Mouse (Mus musculus): ENCODE measurements at regions not wholly inside any gene's neighbourhood (a gene's known extent, or its start where the extent isn't known, plus 50 kb on each side); places are given as distances from the start of the nearest gene placed in this dataset.

- H3K4me3 ChIP-seq = no peak overlapping the region
- H3K27ac ChIP-seq (replicated peaks) = no peak overlapping the region
- no peak for ATAC-seq (ENCODE audit: low FRiP score, low read depth)
- H3K4me2 ChIP-seq = no peak overlapping the region
- H3K9ac ChIP-seq = no peak overlapping the region
- H3K36me3 ChIP-seq = no peaks in the 10 kb centered on the region
- H3K9me3 ChIP-seq = no peaks in the 10 kb centered on the region
- H3K27me3 ChIP-seq = no peaks in the 10 kb centered on the region
- no peaks in the 10 kb centered on the region for H3K4me1 ChIP-seq (replicated peaks)
- WGBS = 49% methylated on average over 3 of the region's 3 CpGs
Observed at GRCm38 (mm10) chr1:67359824-67360223, 237.0 kb downstream of the Cps1 start.

GRCm38 (mm10) chr1:67366038-67366437 lies 243.2 kb downstream of the Cps1 start:
- no peak overlapping the region for H3K27ac ChIP-seq (replicated peaks)
- H3K27me3 ChIP-seq = no peaks in the 10 kb centered on the region
- no peak for ATAC-seq (ENCODE audit: low FRiP score, low read depth)
- 14% methylated on average over 2 of the region's 2 CpGs for whole genome bisulfite sequencing
- H3K4me1 ChIP-seq (replicated peaks) = no peaks in the 10 kb centered on the region
- H3K4me2 ChIP-seq = no peak overlapping the region
- no peak overlapping the region for H3K4me3 ChIP-seq
- no peaks in the 10 kb centered on the region for H3K36me3 ChIP-seq
- no peak overlapping the region for H3K9ac ChIP-seq
- no peaks in the 10 kb centered on the region for H3K9me3 ChIP-seq

- H3K27ac ChIP-seq (replicated peaks) = no peak overlapping the region
- H3K9me3 ChIP-seq = no peaks in the 10 kb centered on the region
- no peak overlapping the region for H3K9ac ChIP-seq
- no peak for ATAC-seq (ENCODE audit: low FRiP score, low read depth)
- no peak overlapping the region for H3K4me3 ChIP-seq
- H3K4me2 ChIP-seq = no peak overlapping the region
- 19% methylated on average over 4 of the region's 4 CpGs for WGBS
- no peaks in the 10 kb centered on the region for H3K36me3 ChIP-seq
- H3K4me1 ChIP-seq (replicated peaks) = no peaks in the 10 kb centered on the region
- no peaks in the 10 kb centered on the region for H3K27me3 ChIP-seq
Observed at GRCm38 (mm10) chr1:67366485-67366884, 243.7 kb downstream of the Cps1 start.

GRCm38 (mm10) chr1:67382366-67382765 lies 259.5 kb downstream of the Cps1 start:
- no peak for ATAC-seq (ENCODE audit: low FRiP score, low read depth)
- Histone ChIP-seq H3K27ac (replicated peaks) (no peak overlapping the region), H3K4me2 (no peak overlapping the region), H3K9me3 (no peaks in the 10 kb centered on the region), H3K4me1 (replicated peaks) (no peaks in the 10 kb centered on the region), H3K36me3 (no peaks in the 10 kb centered on the region), H3K4me3 (no peak overlapping the region), H3K9ac (no peak overlapping the region), H3K27me3 (no peaks in the 10 kb centered on the region)
- WGBS = 86% methylated on average over 1 of the region's 1 CpGs

DNA sequence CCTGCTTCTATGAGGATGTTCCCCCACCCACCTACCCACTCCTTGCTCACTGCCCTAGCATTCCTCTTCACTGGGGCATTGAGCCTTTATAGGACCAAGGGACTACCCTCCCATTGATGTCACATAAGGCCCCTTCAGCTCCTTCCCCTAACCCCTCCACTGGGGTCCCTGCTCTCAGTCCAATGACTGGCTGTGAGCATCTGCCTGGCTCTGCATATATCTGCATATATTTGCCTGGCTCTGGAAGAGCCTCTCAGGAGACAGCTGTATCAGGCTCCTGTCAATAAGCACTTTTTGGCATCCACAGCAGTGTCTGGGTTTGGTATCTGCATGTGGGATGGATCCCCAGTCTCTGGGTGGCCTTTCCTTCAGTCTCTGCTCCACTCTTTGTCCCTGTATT lies 262.6 kb downstream of the Cps1 start:
- Histone ChIP-seq H3K36me3 (no peaks in the 10 kb centered on the region), H3K9me3 (no peaks in the 10 kb centered on the region), H3K4me3 (no peak overlapping the region), H3K27me3 (no peaks in the 10 kb centered on the region), H3K4me2 (no peak overlapping the region), H3K4me1 (replicated peaks) (no peaks in the 10 kb centered on the region), H3K9ac (no peak overlapping the region), H3K27ac (replicated peaks) (no peak overlapping the region)
- 0 out of 2 replicates have a peak, but pooled peaks have one; percentile 34 for ATAC-seq (ENCODE audit: low FRiP score, low read depth)

- no peak for ATAC-seq (ENCODE audit: low FRiP score, low read depth)
- WGBS = 47% methylated on average over 3 of the region's 3 CpGs
- H3K36me3 ChIP-seq = no peaks in the 10 kb centered on the region
- H3K4me1 ChIP-seq (replicated peaks) = no peaks in the 10 kb centered on the region
- no peaks in the 10 kb centered on the region for H3K9me3 ChIP-seq
- H3K27ac ChIP-seq (replicated peaks) = no peak overlapping the region
- no peak overlapping the region for H3K9ac ChIP-seq
- no peak overlapping the region for H3K4me2 ChIP-seq
- H3K27me3 ChIP-seq = no peaks in the 10 kb centered on the region
- no peak overlapping the region for H3K4me3 ChIP-seq
Observed at GRCm38 (mm10) chr1:67386877-67387276, 264.1 kb downstream of the Cps1 start.

DNA sequence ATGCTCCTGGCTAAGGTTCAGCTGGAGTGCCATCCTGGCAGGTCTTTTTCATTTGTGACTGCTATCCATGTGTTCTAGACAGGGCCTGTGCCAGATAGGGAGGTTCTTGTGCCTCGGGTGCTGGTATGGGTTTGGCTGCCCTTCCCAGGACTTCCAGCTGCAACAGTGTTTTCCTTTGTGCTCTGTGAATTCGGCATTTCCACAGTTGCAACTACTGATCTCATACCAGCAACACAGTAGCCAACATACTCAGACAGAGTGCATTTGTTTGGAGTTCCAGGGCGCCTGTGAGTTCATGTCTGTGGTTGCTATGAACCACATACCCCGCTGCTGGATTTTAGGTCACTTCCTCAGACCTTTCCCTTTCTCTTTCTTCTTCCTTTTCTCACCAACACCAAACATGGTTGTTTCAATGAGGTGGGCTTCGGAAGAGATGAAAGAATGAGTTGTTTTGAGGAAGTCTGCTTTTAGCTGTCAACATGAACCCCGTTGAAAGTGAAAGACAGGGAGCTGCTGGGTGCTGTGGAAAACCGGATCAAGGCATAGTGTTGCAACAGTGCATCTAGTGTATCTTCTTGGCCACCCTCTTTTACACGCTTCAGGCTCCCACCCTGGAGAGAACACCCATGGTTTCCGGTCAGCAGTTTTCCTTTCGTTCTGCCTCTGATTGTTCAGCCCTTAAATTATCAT lies 275.1 kb downstream of the Cps1 start:
- no peaks in the 10 kb centered on the region for H3K27me3 ChIP-seq
- WGBS = 73% methylated on average over 10 of the region's 10 CpGs
- ATAC-seq (ENCODE audit: low FRiP score, low read depth) = peak; percentile 84
- no peak overlapping the region for H3K9ac ChIP-seq
- H3K9me3 ChIP-seq = no peaks in the 10 kb centered on the region
- H3K4me3 ChIP-seq = no peak overlapping the region
- no peak overlapping the region for H3K4me2 ChIP-seq
- no peaks in the 10 kb centered on the region for H3K4me1 ChIP-seq (replicated peaks)
- no peaks in the 10 kb centered on the region for H3K36me3 ChIP-seq
- no peak overlapping the region for H3K27ac ChIP-seq (replicated peaks)

GRCm38 (mm10) chr1:67409531-67409930 lies 286.7 kb downstream of the Cps1 start:
- H3K4me1 ChIP-seq (replicated peaks) = no peaks in the 10 kb centered on the region
- ATAC-seq (ENCODE audit: low FRiP score, low read depth) = no peak

GRCm38 (mm10) chr1:67417196-67417595 lies 294.4 kb downstream of the Cps1 start:
- H3K4me2 ChIP-seq = no peak overlapping the region
- no peak overlapping the region for H3K27ac ChIP-seq (replicated peaks)
- H3K9me3 ChIP-seq = no peaks in the 10 kb centered on the region
- no peak overlapping the region for H3K4me3 ChIP-seq
- no peaks in the 10 kb centered on the region for H3K27me3 ChIP-seq
- 97% methylated on average over 1 of the region's 1 CpGs for WGBS
- H3K4me1 ChIP-seq (replicated peaks) = no peaks in the 10 kb centered on the region
- ATAC-seq (ENCODE audit: low FRiP score, low read depth) = no peak
- H3K9ac ChIP-seq = no peak overlapping the region
- H3K36me3 ChIP-seq = no peaks in the 10 kb centered on the region

More at GRCm38 (mm10) chr1:67409531-67409930, 286.7 kb downstream of the Cps1 start:
- no peak overlapping the region for H3K27ac ChIP-seq (replicated peaks)
- 86% methylated on average over 6 of the region's 6 CpGs for WGBS
- no peaks in the 10 kb centered on the region for H3K27me3 ChIP-seq
- no peak overlapping the region for H3K4me2 ChIP-seq
- H3K4me3 ChIP-seq = no peak overlapping the region
- no peak overlapping the region for H3K9ac ChIP-seq
- no peaks in the 10 kb centered on the region for H3K9me3 ChIP-seq
- H3K36me3 ChIP-seq = no peaks in the 10 kb centered on the region

- Histone ChIP-seq H3K9ac (no peak overlapping the region), H3K4me3 (no peak overlapping the region), H3K4me1 (replicated peaks) (no peaks in the 10 kb centered on the region), H3K27ac (replicated peaks) (no peak overlapping the region), H3K4me2 (no peak overlapping the region), H3K9me3 (no peaks in the 10 kb centered on the region), H3K36me3 (no peaks in the 10 kb centered on the region), H3K27me3 (no peaks in the 10 kb centered on the region)
- WGBS = 37% methylated on average over 3 of the region's 3 CpGs
- ATAC-seq (ENCODE audit: low FRiP score, low read depth) = no peak
Observed at GRCm38 (mm10) chr1:67428398-67428797, 305.6 kb downstream of the Cps1 start.

DNA sequence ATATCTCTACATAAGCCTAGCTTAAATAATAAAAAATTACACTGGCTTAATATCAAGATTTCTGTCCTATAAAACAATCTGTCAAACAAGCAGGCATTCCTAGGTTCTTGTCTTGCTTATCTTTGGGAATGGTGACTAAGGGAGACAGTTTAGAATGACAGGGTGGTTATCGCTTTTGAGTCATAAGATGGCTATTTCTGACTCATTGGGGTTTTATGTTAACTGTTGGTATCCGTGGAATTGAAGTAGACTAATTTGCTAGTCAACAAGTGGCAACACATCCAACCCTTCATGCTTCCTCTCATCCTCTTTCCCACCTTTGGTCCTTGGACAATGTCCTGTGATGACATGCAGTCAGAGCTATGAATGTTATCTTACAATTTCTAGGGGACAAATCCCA lies 328.0 kb downstream of the Cps1 start:
- ATAC-seq (ENCODE audit: low FRiP score, low read depth) = no peak
- WGBS = 92% methylated on average over 2 of the region's 2 CpGs

DNA sequence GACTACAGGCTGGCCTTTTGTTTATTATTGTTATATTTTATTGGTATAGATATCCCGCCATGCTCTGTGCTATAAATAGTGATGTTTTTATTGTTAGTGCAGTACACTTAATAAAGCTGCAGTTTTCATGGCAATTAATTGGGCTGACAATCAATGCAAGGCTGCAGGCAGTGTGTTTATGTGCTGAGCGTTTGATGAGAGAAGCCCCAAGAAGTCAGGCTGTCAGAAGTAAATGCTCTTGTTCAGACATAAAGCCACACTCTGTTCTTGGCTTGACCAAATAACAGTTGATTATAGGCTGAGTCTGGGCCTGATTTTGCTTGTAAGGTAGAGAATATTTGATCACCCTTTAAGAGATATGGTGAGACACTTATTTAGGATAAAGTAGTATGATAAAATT lies 341.4 kb downstream of the Cps1 start:
- 36% methylated on average over 2 of the region's 2 CpGs for WGBS

More for the DNA sequence above, 328.0 kb downstream of the Cps1 start:
- no peak overlapping the region for H3K4me2 ChIP-seq
- no peak overlapping the region for H3K4me3 ChIP-seq
- H3K36me3 ChIP-seq = no peaks in the 10 kb centered on the region
- H3K9ac ChIP-seq = no peak overlapping the region
- H3K27ac ChIP-seq (replicated peaks) = no peak overlapping the region
- no peaks in the 10 kb centered on the region for H3K27me3 ChIP-seq
- H3K4me1 ChIP-seq (replicated peaks) = no peaks in the 10 kb centered on the region
- no peaks in the 10 kb centered on the region for H3K9me3 ChIP-seq

DNA sequence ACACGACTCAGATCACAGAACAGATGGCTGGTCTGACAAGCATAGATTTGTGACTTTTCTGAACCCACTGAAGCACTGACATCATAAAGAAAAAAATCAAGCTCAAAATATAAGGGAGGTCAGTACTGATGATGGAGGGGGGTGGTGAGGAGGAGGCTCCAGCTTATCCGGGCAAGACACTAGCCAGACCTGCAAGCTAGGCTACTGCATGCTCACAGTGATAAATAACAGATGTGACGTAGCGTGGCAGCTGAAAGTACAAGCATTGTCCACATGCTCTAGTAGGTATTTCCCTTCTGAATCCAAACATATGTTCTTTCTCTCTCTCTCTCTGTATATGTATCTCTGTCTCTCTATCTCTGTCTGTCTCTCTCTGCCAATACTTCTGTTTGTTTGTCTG lies 342.7 kb downstream of the Cps1 start:
- WGBS = 72% methylated on average over 4 of the region's 4 CpGs
- H3K36me3 ChIP-seq = no peaks in the 10 kb centered on the region
- H3K9ac ChIP-seq = no peak overlapping the region
- no peaks in the 10 kb centered on the region for H3K27me3 ChIP-seq
- 0 out of 2 replicates have a peak, but pooled peaks cover 5% of the 10 kb centered on the region for H3K4me1 ChIP-seq (replicated peaks)
- no peaks in the 10 kb centered on the region for H3K9me3 ChIP-seq
- H3K4me3 ChIP-seq = no peak overlapping the region
- no peak overlapping the region for H3K27ac ChIP-seq (replicated peaks)
- no peak for ATAC-seq (ENCODE audit: low FRiP score, low read depth)
- H3K4me2 ChIP-seq = no peak overlapping the region

More for the DNA sequence above, 341.4 kb downstream of the Cps1 start:
- Histone ChIP-seq H3K27ac (replicated peaks) (no peak overlapping the region), H3K9ac (no peak overlapping the region), H3K4me2 (no peak overlapping the region), H3K27me3 (no peaks in the 10 kb centered on the region), H3K4me1 (replicated peaks) (0 out of 2 replicates have a peak, but pooled peaks cover 5% of the 10 kb centered on the region), H3K36me3 (no peaks in the 10 kb centered on the region), H3K4me3 (no peak overlapping the region), H3K9me3 (no peaks in the 10 kb centered on the region)
- ATAC-seq (ENCODE audit: low FRiP score, low read depth) = no peak
